Mouse (Mus musculus) hindbrain, embryonic 13.5 days (tissue): Measurements from ENCODE around the gene Fbrsl1. TPM values are rescaled to one million over a fixed set of nuclear protein-coding genes. Genes with fewer than 3 reads are reported as not detected.
"Not testable (repeated sequence)": the region's sequence is repeated elsewhere in the genome, so short reads cannot be mapped to it uniquely, and the experiment has no call there.

ENCODE experiments used
- ATAC-seq: fragments of 200-750 bp; cut with Nextera tagmentation; 2 replicates; pipeline ENCODE4 v1.8.0; 2017; ENCODE audit warnings: moderate TSS enrichment; ENCODE audit not compliant: low FRiP score
- H3K27ac ChIP-seq: fragments of 300-500 bp; sonication (generic); 2 replicates; pipeline ENCODE4 v1.5.1; 2015; ENCODE audit warnings: inconsistent platforms, mild to moderate bottlenecking, moderate library complexity
- H3K27me3 ChIP-seq: fragments of 300-500 bp; sonication (generic); 2 replicates; pipeline ENCODE4 v1.6.1; 2015; ENCODE audit warnings: mild to moderate bottlenecking, inconsistent platforms
- H3K36me3 ChIP-seq: fragments of 300-500 bp; sonication (generic); 2 replicates; pipeline ENCODE4 v1.6.1; 2015; ENCODE audit warnings: mild to moderate bottlenecking, inconsistent platforms
- H3K4me1 ChIP-seq: fragments of 300-500 bp; sonication (generic); replicated peaks from 2 replicates; pipeline ENCODE4 v1.6.1; 2015; ENCODE audit warnings: inconsistent platforms
- H3K4me2 ChIP-seq: fragments of 300-500 bp; sonication (generic); 2 replicates; pipeline ENCODE4 v1.6.1; 2015; ENCODE audit warnings: inconsistent platforms, mild to moderate bottlenecking, moderate library complexity
- H3K4me3 ChIP-seq: fragments of 300-500 bp; sonication (generic); 2 replicates; pipeline ENCODE4 v1.5.1; 2015; ENCODE audit warnings: mild to moderate bottlenecking, inconsistent platforms
- H3K9ac ChIP-seq: fragments of 300-500 bp; sonication (generic); 2 replicates; pipeline ENCODE4 v1.6.1; 2015; ENCODE audit warnings: mild to moderate bottlenecking, inconsistent platforms
- H3K9me3 ChIP-seq: fragments of 300-500 bp; sonication (generic); 2 replicates; pipeline ENCODE4 v1.6.1; 2016; ENCODE audit warnings: inconsistent platforms
- WGBS: fragments of 180-500 bp; shearing (Covaris S2); methylation state at CpG from one replicate; pipeline ENCODE4 v1.1.7; 2015; 5-methylcytosine and 5-hydroxymethylcytosine counted together
- polyA plus RNA-seq: library from polyadenylated mRNA; unstranded; fragments of >200 nt; fragmentation: Nextera tagmentation; extraction: Ambion mirVana; gene quantifications from 2 replicates; pipeline ENCODE4 v1.2.1, GENCODE M21; 2015

Gene Fbrsl1
- polyA plus RNA-seq, 1 experiment from 2014 or later: 20.7 TPM

GRCm38 (mm10) chr5:110447720-110448435, 425 bp downstream of the Fbrsl1 start:
- H3K4me1 ChIP-seq: peaks cover 36% of the 10 kb centered on the region
- H3K9me3 ChIP-seq: no peaks in the 10 kb centered on the region
- peak overlapping the region; percentile 97 for H3K4me2 ChIP-seq
- ATAC-seq: peak; percentile 50
- peaks cover 3% of the 10 kb centered on the region; the same call in 1 of the 2 replicates for H3K27me3 ChIP-seq
- H3K36me3 ChIP-seq: no peaks in the 10 kb centered on the region
- WGBS: under 1% methylated on average over 86 of the region's 98 CpGs
- peak overlapping the region; percentile 81 for H3K27ac ChIP-seq
- peak overlapping the region; percentile 93 for H3K9ac ChIP-seq
- peak overlapping the region; percentile 98 for H3K4me3 ChIP-seq

- WGBS: 84% methylated on average over 2 of the region's 2 CpGs
- H3K4me2 ChIP-seq: no peak overlapping the region
- peaks cover 56% of the 10 kb centered on the region for H3K4me1 ChIP-seq
- no peak for ATAC-seq
- H3K9ac ChIP-seq: no peak overlapping the region
- H3K9me3 ChIP-seq: no peaks in the 10 kb centered on the region
- no peaks in the 10 kb centered on the region for H3K36me3 ChIP-seq
- H3K27me3 ChIP-seq: no peaks in the 10 kb centered on the region
- no peak overlapping the region for H3K4me3 ChIP-seq
- H3K27ac ChIP-seq: no peak overlapping the region
Measured at GRCm38 (mm10) chr5:110444509-110444908, 3.8 kb downstream of the Fbrsl1 start.

- Histone ChIP-seq H3K4me1 (peaks cover 70% of the 10 kb centered on the region), H3K36me3 (no peaks in the 10 kb centered on the region), H3K9ac (no peak overlapping the region), H3K9me3 (no peaks in the 10 kb centered on the region), H3K27ac (no peak overlapping the region), H3K4me2 (no peak overlapping the region), H3K27me3 (no peaks in the 10 kb centered on the region), H3K4me3 (no peak overlapping the region)
- 88% methylated on average over 3 of the region's 3 CpGs for WGBS
- no peak for ATAC-seq
Measured at GRCm38 (mm10) chr5:110442966-110443590, 5.2 kb downstream of the Fbrsl1 start.

GRCm38 (mm10) chr5:110439565-110440310, 8.6 kb downstream of the Fbrsl1 start:
- H3K9ac ChIP-seq: no peak overlapping the region
- H3K4me2 ChIP-seq: no peak overlapping the region
- H3K27ac ChIP-seq: no peak overlapping the region
- WGBS: 84% methylated on average over 3 of the region's 3 CpGs
- no peak for ATAC-seq
- H3K4me3 ChIP-seq: no peak overlapping the region
- H3K4me1 ChIP-seq: peaks cover 53% of the 10 kb centered on the region
- H3K36me3 ChIP-seq: no peaks in the 10 kb centered on the region
- no peaks in the 10 kb centered on the region for H3K27me3 ChIP-seq
- H3K9me3 ChIP-seq: no peaks in the 10 kb centered on the region

- H3K36me3 ChIP-seq: no peaks in the 10 kb centered on the region
- no peak overlapping the region for H3K9ac ChIP-seq
- WGBS: 71% methylated on average over 3 of the region's 3 CpGs
- H3K27me3 ChIP-seq: no peaks in the 10 kb centered on the region
- H3K9me3 ChIP-seq: no peaks in the 10 kb centered on the region
- peaks cover 46% of the 10 kb centered on the region for H3K4me1 ChIP-seq
- H3K27ac ChIP-seq: no peak overlapping the region
- H3K4me2 ChIP-seq: no peak overlapping the region
- ATAC-seq: no peak
- H3K4me3 ChIP-seq: no peak overlapping the region
Measured at GRCm38 (mm10) chr5:110438591-110438990, 9.7 kb downstream of the Fbrsl1 start.

GRCm38 (mm10) chr5:110437632-110438261, 10.6 kb downstream of the Fbrsl1 start:
- Histone ChIP-seq H3K9me3 (no peaks in the 10 kb centered on the region), H3K4me3 (no peak overlapping the region), H3K36me3 (peaks cover 4% of the 10 kb centered on the region; the same call in 1 of the 2 replicates), H3K9ac (no peak overlapping the region), H3K4me1 (peaks cover 43% of the 10 kb centered on the region), H3K27me3 (no peaks in the 10 kb centered on the region), H3K27ac (no peak overlapping the region), H3K4me2 (no peak overlapping the region)
- no peak for ATAC-seq
- 33% methylated on average over 6 of the region's 6 CpGs for WGBS

GRCm38 (mm10) chr5:110436166-110436565, 12.1 kb downstream of the Fbrsl1 start:
- not testable (repeated sequence) for H3K9me3 ChIP-seq, H3K27me3 ChIP-seq, H3K4me2 ChIP-seq, ATAC-seq, H3K9ac ChIP-seq, H3K27ac ChIP-seq, H3K4me3 ChIP-seq
- H3K4me1 ChIP-seq: peaks cover 38% of the 10 kb centered on the region
- peaks cover 20% of the 10 kb centered on the region for H3K36me3 ChIP-seq
- WGBS: 71% methylated on average over 5 of the region's 5 CpGs

- no peak overlapping the region for H3K9ac ChIP-seq
- no peak overlapping the region for H3K27ac ChIP-seq
- no peak for ATAC-seq
- no peak overlapping the region for H3K4me2 ChIP-seq
- H3K36me3 ChIP-seq: peaks cover 29% of the 10 kb centered on the region
- H3K4me1 ChIP-seq: peaks cover 28% of the 10 kb centered on the region
- no peaks in the 10 kb centered on the region for H3K9me3 ChIP-seq
- H3K4me3 ChIP-seq: no peak overlapping the region
- H3K27me3 ChIP-seq: no peaks in the 10 kb centered on the region
Measured at GRCm38 (mm10) chr5:110434816-110435215, 13.5 kb downstream of the Fbrsl1 start.

- peak; percentile 82 for ATAC-seq
- Histone ChIP-seq H3K9ac (no peak overlapping the region), H3K9me3 (no peaks in the 10 kb centered on the region), H3K27ac (no peak overlapping the region), H3K4me1 (peaks cover 7% of the 10 kb centered on the region), H3K27me3 (no peaks in the 10 kb centered on the region), H3K36me3 (peaks cover 29% of the 10 kb centered on the region), H3K4me3 (no peak overlapping the region), H3K4me2 (no peak overlapping the region)
- 41% methylated on average over 9 of the region's 9 CpGs for WGBS
Measured at GRCm38 (mm10) chr5:110429045-110429444, 19.3 kb downstream of the Fbrsl1 start.

GRCm38 (mm10) chr5:110428290-110428689, 20.0 kb downstream of the Fbrsl1 start:
- H3K9me3 ChIP-seq: no peaks in the 10 kb centered on the region
- no peak for ATAC-seq
- H3K27me3 ChIP-seq: no peaks in the 10 kb centered on the region
- H3K4me2 ChIP-seq: no peak overlapping the region
- peaks cover 29% of the 10 kb centered on the region for H3K36me3 ChIP-seq
- H3K4me1 ChIP-seq: peaks cover 7% of the 10 kb centered on the region
- H3K4me3 ChIP-seq: no peak overlapping the region
- no peak overlapping the region for H3K27ac ChIP-seq
- WGBS: 86% methylated on average over 3 of the region's 3 CpGs
- H3K9ac ChIP-seq: no peak overlapping the region

GRCm38 (mm10) chr5:110425187-110425586, 23.1 kb downstream of the Fbrsl1 start:
- H3K4me1 ChIP-seq: peaks cover 7% of the 10 kb centered on the region
- no peak overlapping the region for H3K9ac ChIP-seq
- no peaks in the 10 kb centered on the region; the same call in 1 of the 2 replicates for H3K27me3 ChIP-seq
- 91% methylated on average over 4 of the region's 4 CpGs for WGBS
- ATAC-seq: no peak
- H3K27ac ChIP-seq: no peak overlapping the region
- no peak overlapping the region for H3K4me3 ChIP-seq
- H3K9me3 ChIP-seq: no peaks in the 10 kb centered on the region
- H3K36me3 ChIP-seq: peaks cover 3% of the 10 kb centered on the region; the same call in 1 of the 2 replicates
- H3K4me2 ChIP-seq: no peak overlapping the region

GRCm38 (mm10) chr5:110424204-110424603, 24.1 kb downstream of the Fbrsl1 start:
- ATAC-seq: no peak
- Histone ChIP-seq H3K9ac (no peak overlapping the region), H3K4me3 (no peak overlapping the region), H3K27me3 (peaks cover 4% of the 10 kb centered on the region; the same call in 1 of the 2 replicates), H3K36me3 (0 out of 2 replicates have a peak, but pooled peaks cover 3% of the 10 kb centered on the region), H3K4me1 (peaks cover 7% of the 10 kb centered on the region), H3K27ac (no peak overlapping the region), H3K4me2 (no peak overlapping the region), H3K9me3 (no peaks in the 10 kb centered on the region)
- 88% methylated on average over 5 of the region's 5 CpGs for WGBS
